Comparison of ENCODE assay signal across 8 mouse cellular contexts in genomic region chr7:144583619-144584018, GRCm38 (mm10). TPM values are rescaled to one million over a fixed set of nuclear protein-coding genes. Genes with fewer than 3 reads are reported as not detected.
DNase-seq lines count a peak whose midpoint lies in the region; ATAC-seq lines count a peak whose summit lies in the region.

No protein-coding gene starts in this region.

- H3K4me1 ChIP-seq in forebrain, embryonic 14.5 days (ENCODE audit: control insufficient read depth, insufficient read depth, low read length): peaks cover 7% of the 10 kb centered on the region
- peaks cover 16% of the 10 kb centered on the region for H3K4me1 ChIP-seq in forebrain, embryonic 16.5 days (replicated peaks; ENCODE audit: control insufficient read depth, insufficient read depth, low read length)
- peaks cover 18% of the 10 kb centered on the region for H3K4me1 ChIP-seq in midbrain, embryonic 11.5 days (ENCODE audit: control insufficient read depth, insufficient read depth, low read length)
- H3K4me1 ChIP-seq in midbrain, embryonic 16.5 days (ENCODE audit: control insufficient read depth, insufficient read depth, low read length): peaks cover 16% of the 10 kb centered on the region

- no peak overlapping the region for H3K4me2 ChIP-seq in forebrain, embryonic 14.5 days (ENCODE audit: low read length)
- H3K4me2 ChIP-seq in forebrain, embryonic 16.5 days (ENCODE audit: low read length): no peak overlapping the region
- no peak overlapping the region for H3K4me2 ChIP-seq in midbrain, embryonic 11.5 days
- H3K4me2 ChIP-seq in midbrain, embryonic 16.5 days (ENCODE audit: low read length): no peak overlapping the region

- no peaks in the 10 kb centered on the region for H3K27me3 ChIP-seq in forebrain, embryonic 14.5 days (replicated peaks; ENCODE audit: control insufficient read depth, insufficient read depth, low read length)
- no peaks in the 10 kb centered on the region for H3K27me3 ChIP-seq in forebrain, embryonic 16.5 days (replicated peaks; ENCODE audit: control insufficient read depth, insufficient read depth, low read length)
- 0 out of 2 replicates have a peak, but pooled peaks cover 2% of the 10 kb centered on the region for H3K27me3 ChIP-seq in midbrain, embryonic 11.5 days (ENCODE audit: control insufficient read depth, insufficient read depth, low read length)
- H3K27me3 ChIP-seq in midbrain, embryonic 16.5 days (ENCODE audit: control insufficient read depth, insufficient read depth, low read depth, low read length): no peaks in the 10 kb centered on the region

- no peak overlapping the region for H3K27ac ChIP-seq in forebrain, embryonic 14.5 days (ENCODE audit: low read depth, low read length)
- H3K27ac ChIP-seq in forebrain, embryonic 16.5 days (ENCODE audit: low read length): no peak overlapping the region
- H3K27ac ChIP-seq in midbrain, embryonic 11.5 days (ENCODE audit: low read depth, low read length): no peak overlapping the region
- H3K27ac ChIP-seq in midbrain, embryonic 16.5 days (ENCODE audit: low read length): no peak overlapping the region

- no peaks in the 10 kb centered on the region for H3K9me3 ChIP-seq in forebrain, embryonic 14.5 days (replicated peaks; ENCODE audit: control insufficient read depth, low read length)
- no peaks in the 10 kb centered on the region for H3K9me3 ChIP-seq in forebrain, embryonic 16.5 days (ENCODE audit: control insufficient read depth, low read length)
- no peaks in the 10 kb centered on the region for H3K9me3 ChIP-seq in midbrain, embryonic 11.5 days (ENCODE audit: control insufficient read depth, low read length)
- no peaks in the 10 kb centered on the region for H3K9me3 ChIP-seq in midbrain, embryonic 16.5 days (replicated peaks; ENCODE audit: control insufficient read depth, low read length, poor library complexity, severe bottlenecking)

- no peak overlapping the region for H3K4me3 ChIP-seq in forebrain, embryonic 14.5 days (ENCODE audit: low read depth, low read length)
- no peak overlapping the region for H3K4me3 ChIP-seq in forebrain, embryonic 16.5 days (replicated peaks; ENCODE audit: low read length)
- H3K4me3 ChIP-seq in midbrain, embryonic 11.5 days (ENCODE audit: low read depth, low read length): no peak overlapping the region
- H3K4me3 ChIP-seq in midbrain, embryonic 16.5 days (ENCODE audit: low read depth, low read length): no peak overlapping the region

- no peak overlapping the region for H3K9ac ChIP-seq in forebrain, embryonic 14.5 days (ENCODE audit: low read length)
- H3K9ac ChIP-seq in forebrain, embryonic 16.5 days (replicated peaks; ENCODE audit: low read depth, low read length): no peak overlapping the region
- H3K9ac ChIP-seq in midbrain, embryonic 11.5 days (ENCODE audit: low read length): no peak overlapping the region
- no peak overlapping the region for H3K9ac ChIP-seq in midbrain, embryonic 16.5 days (ENCODE audit: low read depth, low read length)

- peaks cover 16% of the 10 kb centered on the region for H3K36me3 ChIP-seq in forebrain, embryonic 14.5 days (ENCODE audit: control insufficient read depth, insufficient read depth, low read length)
- H3K36me3 ChIP-seq in forebrain, embryonic 16.5 days (ENCODE audit: control insufficient read depth, insufficient read depth): no peaks in the 10 kb centered on the region
- H3K36me3 ChIP-seq in midbrain, embryonic 11.5 days (ENCODE audit: control insufficient read depth, insufficient read depth, low read length): peaks cover 7% of the 10 kb centered on the region; the same call in 1 of the 2 replicates
- H3K36me3 ChIP-seq in midbrain, embryonic 16.5 days (ENCODE audit: control insufficient read depth, insufficient read depth, low read length): peaks cover 4% of the 10 kb centered on the region; the same call in 1 of the 2 replicates

- peak; percentile 74 for DNase-seq in forebrain, embryonic 14.5 days (ENCODE audit: low spot score)
- DNase-seq in midbrain, embryonic 11.5 days (ENCODE audit: low spot score, missing footprints): peak; percentile 93
- DNase-seq in c-Kit-negative CD71-positive TER-119-positive erythroid progenitor cells, embryonic 14.5 days (ENCODE audit: low read depth, low spot score): peak; percentile 26
- DNase-seq in induced T-regulatory cell, adult 2 months (ENCODE audit: low read depth): peak; percentile 83
- peak; percentile 38 for DNase-seq in lung, postnatal 25 days (ENCODE audit: low spot score)
- peak; percentile 27 to 29 for DNase-seq in spleen, postnatal 36 days (ENCODE audit: low spot score in 2 of 2)

- no peak for ATAC-seq in forebrain, embryonic 14.5 days
- ATAC-seq in forebrain, embryonic 16.5 days: no peak
- ATAC-seq in midbrain, embryonic 11.5 days (ENCODE audit: low FRiP score): no peak
- ATAC-seq in midbrain, embryonic 16.5 days: no peak

- 5% methylated on average over 4 of the region's 4 CpGs for WGBS in forebrain, embryonic 14.5 days
- 5% methylated on average over 4 of the region's 4 CpGs for WGBS in forebrain, embryonic 16.5 days
- 9% methylated on average over 4 of the region's 4 CpGs for WGBS in midbrain, embryonic 11.5 days
- WGBS in midbrain, embryonic 16.5 days: 7% methylated on average over 3 of the region's 4 CpGs

RNA-seq across cellular contexts. Expression of gene Fadd, which starts 1.4 kb away (rescaled TPM):
- polyA plus RNA-seq in forebrain, embryonic 14.5 days (2014; fragmentation: Nextera tagmentation; extraction: Ambion mirVana): 6.7 and 7.2 TPM in 2 replicates
- 5.2 and 5.8 TPM in 2 replicates for polyA plus RNA-seq in forebrain, embryonic 16.5 days (2015; fragmentation: Nextera tagmentation; extraction: Ambion mirVana)
- polyA plus RNA-seq in midbrain, embryonic 11.5 days (2014; fragmentation: Nextera tagmentation; extraction: Ambion mirVana): 8.5 and 8.9 TPM in 2 replicates
- polyA plus RNA-seq in midbrain, embryonic 16.5 days (2015; fragmentation: Nextera tagmentation; extraction: Ambion mirVana): 4.0 and 4.5 TPM in 2 replicates

RNA-seq across cellular contexts. Expression of gene Ppfia1, which starts 30.1 kb away (rescaled TPM):
- 23.0 and 30.5 TPM in 2 replicates for polyA plus RNA-seq in forebrain, embryonic 14.5 days (2014; fragmentation: Nextera tagmentation; extraction: Ambion mirVana)
- 30.4 and 34.6 TPM in 2 replicates for polyA plus RNA-seq in forebrain, embryonic 16.5 days (2015; fragmentation: Nextera tagmentation; extraction: Ambion mirVana)
- 37.5 and 43.2 TPM in 2 replicates for polyA plus RNA-seq in midbrain, embryonic 11.5 days (2014; fragmentation: Nextera tagmentation; extraction: Ambion mirVana)
- polyA plus RNA-seq in midbrain, embryonic 16.5 days (2015; fragmentation: Nextera tagmentation; extraction: Ambion mirVana): 20.8 and 24.8 TPM in 2 replicates

Comparison
In these comparisons a context has a peak if more than half of its experiments do, and no peak if none do; other contexts are left out.
1. DNase-seq: peak in every context shown above with its lines; median percentile 93 in midbrain, embryonic 11.5 days; 83 in induced T-regulatory cell, adult 2 months; 74 in forebrain, embryonic 14.5 days; 38 in lung, postnatal 25 days; 28 in spleen, postnatal 36 days; 26 in c-Kit-negative CD71-positive TER-119-positive erythroid progenitor cells, embryonic 14.5 days.